Mouse (Mus musculus) adrenal gland (tissue): ENCODE data around the gene Nav3.

Experiments
- intact Hi-C: fragments of 180-260 bp; cut with DNase I; formaldehyde crosslinking; loops from one replicate; pipeline ENCODE4 v1.15.1; 2025
- long read RNA-seq, 2 experiments: library from polyadenylated mRNA; unstranded; transcript quantifications; one replicate each; pipeline ENCODE4 v2.0.0; 2020; ENCODE audit warnings: borderline replicate concordance in 1 of 2; ENCODE audit not compliant: insufficient replicate concordance in 1 of 2

Nav3 gene
- long read RNA-seq, experiment 1, partial matches to known transcripts: 0 of 2 reads
- long read RNA-seq, experiment 1, other reads (novel, unspliced or antisense): 2 of 2 reads
- long read RNA-seq, experiment 2, partial matches to known transcripts: 0 of 2 reads
- long read RNA-seq, experiment 2, other reads (novel, unspliced or antisense): 2 of 2 reads

- intact Hi-C loops: no loop called here
These were observed at the start of gene Nav3 for GRCm38 (mm10) chr10:110455838-110456493. Nav3 (minus strand) TSS chr10:110456204.

DNA sequence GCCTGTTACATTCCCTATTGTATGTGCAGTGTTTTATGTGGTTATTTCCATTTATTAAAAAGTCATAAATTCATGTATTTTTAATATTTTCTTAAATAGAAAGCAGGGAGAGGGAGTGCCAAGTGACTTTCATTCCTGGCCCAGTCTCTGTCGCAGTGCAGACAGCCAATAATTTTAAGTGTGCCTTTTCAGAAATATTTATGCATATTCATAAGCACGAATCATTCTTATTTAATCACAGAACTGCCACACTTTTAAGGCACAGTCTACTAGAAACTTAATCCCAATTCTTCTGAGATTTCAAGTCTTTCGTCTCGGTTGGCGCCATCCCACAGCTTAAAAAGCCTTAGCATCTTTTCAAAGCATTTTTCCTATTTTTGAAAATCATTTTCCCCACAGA, 29.3 kb upstream of the Nav3 start:
- intact Hi-C loops: no loop called here

GRCm38 (mm10) chr10:110484822-110485221, 28.8 kb upstream of the Nav3 start:
- intact Hi-C loops: no loop called here

- intact Hi-C loops: no loop called here
These were observed 23.2 kb upstream of the Nav3 start for GRCm38 (mm10) chr10:110479189-110479588.

DNA sequence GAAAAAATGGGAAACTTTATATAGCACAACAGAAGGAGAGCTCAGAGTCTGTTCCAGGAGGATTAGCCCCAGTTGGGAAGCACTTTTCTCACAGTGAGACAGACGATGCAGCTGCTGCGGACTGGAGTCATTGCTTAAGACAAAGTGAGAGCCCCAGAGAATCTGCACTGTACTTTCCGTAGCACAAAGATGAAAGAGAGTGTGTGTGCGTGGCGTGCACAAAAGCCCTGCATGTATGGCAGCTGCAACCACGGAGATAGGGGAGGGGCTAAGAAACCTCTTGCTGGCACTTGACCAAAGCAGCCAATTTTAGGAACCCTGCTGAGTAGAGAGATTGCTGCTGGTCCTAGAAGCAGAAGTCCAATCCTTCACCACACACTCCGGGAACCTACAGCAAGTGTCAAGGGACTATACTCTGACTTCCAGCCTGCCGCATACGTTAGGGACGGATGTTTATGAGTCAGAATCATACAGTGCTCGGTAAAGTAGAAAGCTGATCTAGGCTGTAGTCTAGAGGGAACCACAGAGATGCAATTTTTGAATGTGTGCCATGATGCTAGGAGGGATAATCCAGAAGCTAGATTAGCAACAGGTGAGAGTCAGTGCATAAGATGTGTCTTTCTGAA, 21.8 kb upstream of the Nav3 start:
- intact Hi-C loops: no loop called here

- intact Hi-C loops: no loop called here
These were observed 18.1 kb upstream of the Nav3 start for GRCm38 (mm10) chr10:110474107-110474506.

GRCm38 (mm10) chr10:110469445-110469844, 13.4 kb upstream of the Nav3 start:
- intact Hi-C loops: no loop called here

GRCm38 (mm10) chr10:110455063-110455837, 754 bp downstream of the Nav3 start:
- intact Hi-C loops: no loop called here

GRCm38 (mm10) chr10:110453566-110453965, 2.4 kb downstream of the Nav3 start:
- intact Hi-C loops: no loop called here

GRCm38 (mm10) chr10:110440396-110440795, 15.6 kb downstream of the Nav3 start:
- intact Hi-C loops: no loop called here

DNA sequence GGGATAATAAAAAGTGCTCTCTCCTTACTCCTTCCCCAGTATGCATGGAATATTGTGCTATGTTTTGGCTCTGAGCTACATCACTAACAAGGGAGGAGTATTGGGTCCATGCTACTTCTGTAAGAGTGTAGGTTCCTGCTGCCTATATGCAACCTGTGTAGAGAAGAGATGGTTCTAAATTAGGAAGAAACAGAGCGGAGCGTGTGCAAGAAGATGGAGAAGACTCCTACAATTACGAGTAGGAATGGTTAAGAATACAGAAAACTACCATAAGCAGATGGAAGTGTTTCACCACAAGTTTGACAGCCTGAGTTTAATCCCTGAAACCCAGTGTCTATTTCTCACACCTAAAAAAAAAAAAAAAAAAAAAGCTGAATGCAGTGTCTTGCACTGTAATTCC, 24.9 kb downstream of the Nav3 start:
- intact Hi-C loops: no loop called here

GRCm38 (mm10) chr10:110429578-110429977, 26.4 kb downstream of the Nav3 start:
- intact Hi-C loops: no loop called here

DNA sequence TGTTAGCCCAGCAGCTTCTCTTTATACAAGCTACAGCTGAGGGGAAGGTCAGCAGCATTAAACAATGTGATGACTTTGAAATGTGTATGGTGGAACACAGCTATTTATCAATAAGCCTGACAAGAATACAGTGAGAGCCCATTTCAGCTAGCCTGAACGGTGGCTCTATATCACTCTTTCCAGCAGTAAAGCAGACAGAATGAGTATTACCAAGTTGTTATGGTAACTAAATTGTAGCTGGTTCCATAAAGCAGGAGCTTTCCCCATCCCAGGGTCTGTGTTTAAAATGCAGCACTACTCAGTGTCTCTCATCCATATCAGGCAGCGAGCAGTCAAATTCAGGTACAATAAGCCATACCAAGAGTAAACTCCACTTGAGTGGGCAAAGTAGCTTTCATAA, 27.0 kb downstream of the Nav3 start:
- intact Hi-C loops: no loop called here

GRCm38 (mm10) chr10:110421533-110421932, 34.5 kb downstream of the Nav3 start:
- intact Hi-C loops: no loop called here

- intact Hi-C loops: no loop called here
These were observed 39.0 kb downstream of the Nav3 start for GRCm38 (mm10) chr10:110417003-110417402.

DNA sequence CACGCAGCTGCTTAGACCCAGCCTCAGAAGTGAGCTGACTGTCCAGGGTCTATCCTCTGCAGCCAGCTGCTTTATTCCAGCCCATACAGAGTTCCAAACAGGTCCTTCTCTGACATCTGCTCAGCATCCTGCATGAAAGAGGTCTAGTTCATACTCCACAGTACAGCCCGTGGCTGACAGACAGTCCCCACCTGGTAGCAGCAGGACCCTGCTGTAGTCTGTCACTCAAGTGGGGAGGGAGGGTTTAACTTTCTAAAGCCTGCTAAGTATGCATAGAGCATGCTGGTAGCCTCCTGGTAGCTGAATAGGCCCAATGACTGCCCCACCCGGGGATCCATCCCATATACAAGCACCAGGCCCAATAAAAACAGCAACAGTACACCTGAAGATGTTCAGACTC, 40.4 kb downstream of the Nav3 start:
- intact Hi-C loops: no loop called here

DNA sequence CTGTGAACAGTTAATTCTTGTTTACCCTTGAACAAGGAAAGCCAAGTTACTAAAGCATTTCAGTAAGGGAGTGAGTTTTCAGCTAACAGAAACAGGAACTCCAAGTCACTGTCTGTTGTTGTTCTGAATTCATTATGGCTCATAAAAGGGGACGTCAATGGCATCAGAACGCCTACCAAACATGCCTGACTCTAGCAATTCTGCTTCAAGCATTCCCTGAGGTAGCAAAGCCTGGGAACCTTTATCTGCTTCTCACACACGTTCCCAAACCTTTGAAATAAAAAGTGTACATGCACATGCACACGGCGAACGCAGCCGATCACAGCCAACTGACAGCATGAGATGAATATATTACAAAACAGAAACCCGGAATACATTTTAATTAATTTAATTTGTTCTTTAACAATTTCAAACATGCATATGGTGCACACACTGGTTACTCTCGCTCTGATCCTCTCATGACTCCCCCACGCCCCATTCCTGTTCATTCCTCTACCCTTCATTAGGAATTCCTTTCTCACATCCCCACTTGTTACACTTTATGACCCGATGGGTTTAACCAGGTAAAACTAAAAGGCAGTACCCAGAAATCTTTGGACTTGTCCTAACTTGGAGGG, 42.6 kb downstream of the Nav3 start:
- intact Hi-C loops: no loop called here

GRCm38 (mm10) chr10:110402950-110403349, 53.1 kb downstream of the Nav3 start:
- intact Hi-C loops: no loop called here

GRCm38 (mm10) chr10:110400642-110401041, 55.4 kb downstream of the Nav3 start:
- intact Hi-C loops: no loop called here

DNA sequence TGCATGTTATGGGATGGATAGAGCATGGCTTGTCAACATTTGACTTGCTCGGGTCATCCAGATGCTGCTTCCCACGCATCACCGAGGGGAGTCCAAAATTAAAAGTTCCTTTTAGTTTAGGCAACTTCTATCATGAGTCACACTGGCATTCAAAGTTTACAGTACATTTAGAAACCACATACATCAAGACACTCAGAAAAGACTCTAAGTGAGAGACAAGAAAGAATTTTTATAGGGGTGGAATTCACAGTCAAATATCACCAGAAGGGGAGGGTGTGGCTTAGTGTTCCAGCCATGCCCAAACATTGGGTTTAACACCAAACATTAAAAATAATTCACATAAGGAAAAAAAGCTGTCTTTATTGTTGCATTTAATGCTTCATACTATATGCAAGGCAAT, 57.4 kb downstream of the Nav3 start:
- intact Hi-C loops: no loop called here

DNA sequence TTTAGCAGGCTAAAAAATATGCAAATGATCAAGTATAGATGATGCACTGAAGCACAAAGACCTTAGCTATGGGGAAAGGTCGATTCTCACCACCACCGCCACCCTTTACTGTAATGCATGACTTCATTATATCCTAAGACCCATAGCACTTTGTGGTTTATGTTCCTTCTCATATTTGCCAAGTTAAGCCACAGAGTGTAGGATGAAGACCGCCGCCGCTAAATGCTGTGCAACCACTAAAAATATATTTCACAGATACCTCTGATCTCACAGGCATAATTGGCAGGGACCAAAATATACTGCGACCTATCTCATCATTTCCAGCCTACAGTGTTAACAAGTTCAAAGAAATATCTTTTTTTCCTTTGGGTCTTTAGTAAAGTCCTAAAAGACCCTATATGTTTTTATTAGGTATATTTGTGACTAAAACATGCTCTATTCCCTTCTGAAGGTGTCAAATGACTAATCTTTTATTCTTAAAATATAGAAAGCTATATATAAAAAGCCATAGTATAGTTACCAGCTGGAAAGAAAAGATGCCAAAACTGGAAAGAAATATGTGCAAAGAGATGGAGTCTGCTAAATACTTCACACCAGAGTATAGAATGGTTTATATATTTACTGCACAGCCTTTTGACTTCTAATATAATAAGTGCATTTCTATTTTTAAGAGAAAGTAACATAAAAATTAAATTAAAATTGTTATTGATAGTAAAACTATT, 69.4 kb downstream of the Nav3 start:
- intact Hi-C loops: no loop called here
